Mouse (Mus musculus) urinary bladder, postnatal 36 days (tissue): ENCODE results near the gene Tmem258.
"Not testable (repeated sequence)": the region's sequence is repeated elsewhere in the genome, so short reads cannot be mapped to it uniquely, and the experiment has no call there.

Source experiments
- DNase-seq, 2 experiments: peaks; one replicate each; pipeline ENCODE4 v3.0.0; 2022; ENCODE audit warnings: low spot score in 2 of 2, mixed read lengths in 1 of 2

The Tmem258 gene

GRCm38 (mm10) chr19:10203848-10204615, at the start of gene Tmem258, which contains the start of gene Fen1:
Tmem258 (plus strand) TSS chr19:10204014.
Fen1 (minus strand) TSS chr19:10204169.
- peak; percentile 89 to 91 for DNase-seq

GRCm38 (mm10) chr19:10157725-10158124, 46.1 kb upstream of the Tmem258 start:
- no peak for DNase-seq

DNA sequence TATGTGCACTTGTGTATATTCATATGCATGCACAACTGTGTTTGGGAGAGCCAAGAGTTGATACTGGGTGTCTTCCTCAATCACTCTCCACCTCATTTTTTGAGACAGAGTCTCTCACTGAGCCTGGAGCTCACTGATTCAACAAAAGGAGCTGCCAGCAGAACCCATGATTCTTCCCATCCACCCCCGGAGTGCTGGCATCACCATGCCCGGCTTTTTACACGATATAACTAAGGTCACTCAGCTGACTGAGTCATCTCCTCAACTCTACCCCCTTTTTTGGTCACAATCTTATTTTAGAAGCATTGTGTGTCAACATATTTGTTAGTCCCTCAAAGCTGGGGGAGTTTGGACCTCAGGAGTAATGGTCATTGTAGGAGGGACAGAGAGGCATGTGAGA, 39.9 kb upstream of the Tmem258 start:
- DNase-seq: no peak

GRCm38 (mm10) chr19:10165928-10166327, 37.9 kb upstream of the Tmem258 start:
- DNase-seq: not testable (repeated sequence)

DNA sequence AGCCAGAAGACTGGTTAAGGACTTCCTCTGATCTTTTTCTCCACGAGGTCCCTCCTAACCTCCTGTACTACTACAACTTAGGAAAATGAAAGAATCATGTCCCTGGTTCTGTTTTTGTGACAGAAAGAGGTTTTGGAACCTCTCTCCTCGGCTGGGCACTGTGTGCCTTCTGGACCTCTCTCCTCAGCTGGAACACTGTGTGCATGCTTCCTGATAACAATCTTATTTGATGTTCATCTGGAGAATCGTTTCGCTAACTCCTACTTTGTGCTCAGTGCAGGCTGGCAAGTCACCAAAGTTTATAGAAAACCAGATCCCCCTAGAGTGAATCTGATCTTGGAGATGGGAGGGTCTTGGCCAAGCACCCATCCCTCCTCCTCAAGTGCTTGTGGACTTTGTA, 36.7 kb upstream of the Tmem258 start:
- no peak for DNase-seq

DNA sequence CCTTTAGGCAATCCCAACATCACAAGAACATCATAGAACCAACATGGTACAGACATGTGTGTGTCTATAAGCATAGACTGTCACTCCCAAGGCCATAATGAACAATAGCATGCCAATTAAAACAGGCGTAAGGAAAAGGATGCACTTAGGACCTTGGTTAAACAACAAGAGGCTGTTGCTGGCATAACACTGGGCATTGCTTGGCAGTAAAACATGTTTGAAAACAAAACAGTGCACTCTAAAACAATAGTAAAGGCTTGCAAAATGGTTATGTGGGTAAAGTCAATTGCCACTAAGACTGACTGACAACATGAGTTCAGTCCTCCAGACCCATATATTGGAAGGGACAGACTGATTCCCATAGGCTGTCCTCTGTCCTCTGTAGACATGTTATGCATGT, 35.9 kb upstream of the Tmem258 start:
- DNase-seq: no peak

GRCm38 (mm10) chr19:10168441-10168840, 35.4 kb upstream of the Tmem258 start:
- DNase-seq: no peak

- DNase-seq: no peak
Measured at GRCm38 (mm10) chr19:10169179-10169578, 34.6 kb upstream of the Tmem258 start.

- DNase-seq: not testable (repeated sequence)
Measured at GRCm38 (mm10) chr19:10169692-10170330, 34.0 kb upstream of the Tmem258 start.

- no peak for DNase-seq
Measured at GRCm38 (mm10) chr19:10170466-10170865, 33.3 kb upstream of the Tmem258 start.

- no peak for DNase-seq
Measured at GRCm38 (mm10) chr19:10171359-10171758, 32.5 kb upstream of the Tmem258 start.

- DNase-seq: no peak
Measured at GRCm38 (mm10) chr19:10171846-10172245, 32.0 kb upstream of the Tmem258 start.

DNA sequence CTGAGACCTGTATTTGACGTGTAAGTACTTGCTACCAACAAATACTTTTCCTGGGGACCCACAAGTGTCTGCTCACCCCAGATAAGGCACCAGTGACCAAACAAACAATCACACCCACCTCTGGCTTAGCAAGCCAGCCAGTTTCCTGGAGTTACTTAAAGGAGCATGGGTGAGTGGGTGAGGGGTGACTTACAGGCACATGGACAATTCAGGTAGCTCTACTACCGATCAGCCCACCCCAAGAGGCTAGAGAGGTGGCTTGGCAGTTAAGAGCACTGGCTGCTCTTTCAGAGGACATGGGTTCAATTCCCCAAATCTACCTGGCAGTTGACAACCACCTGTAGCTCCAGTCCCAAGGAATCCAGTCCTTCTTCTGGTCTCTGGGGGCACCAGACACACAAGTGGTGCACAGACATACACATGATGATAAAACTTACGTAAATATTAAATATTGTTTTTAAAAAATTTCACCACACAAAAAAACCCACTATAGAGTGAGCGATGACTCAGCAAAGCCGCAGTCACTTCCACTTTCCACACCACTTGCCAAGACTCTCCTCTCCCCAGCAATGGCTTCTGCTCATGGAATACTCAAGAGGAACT, 30.6 kb upstream of the Tmem258 start:
- peak in 1 of 2 experiments; percentile 43 for DNase-seq

DNA sequence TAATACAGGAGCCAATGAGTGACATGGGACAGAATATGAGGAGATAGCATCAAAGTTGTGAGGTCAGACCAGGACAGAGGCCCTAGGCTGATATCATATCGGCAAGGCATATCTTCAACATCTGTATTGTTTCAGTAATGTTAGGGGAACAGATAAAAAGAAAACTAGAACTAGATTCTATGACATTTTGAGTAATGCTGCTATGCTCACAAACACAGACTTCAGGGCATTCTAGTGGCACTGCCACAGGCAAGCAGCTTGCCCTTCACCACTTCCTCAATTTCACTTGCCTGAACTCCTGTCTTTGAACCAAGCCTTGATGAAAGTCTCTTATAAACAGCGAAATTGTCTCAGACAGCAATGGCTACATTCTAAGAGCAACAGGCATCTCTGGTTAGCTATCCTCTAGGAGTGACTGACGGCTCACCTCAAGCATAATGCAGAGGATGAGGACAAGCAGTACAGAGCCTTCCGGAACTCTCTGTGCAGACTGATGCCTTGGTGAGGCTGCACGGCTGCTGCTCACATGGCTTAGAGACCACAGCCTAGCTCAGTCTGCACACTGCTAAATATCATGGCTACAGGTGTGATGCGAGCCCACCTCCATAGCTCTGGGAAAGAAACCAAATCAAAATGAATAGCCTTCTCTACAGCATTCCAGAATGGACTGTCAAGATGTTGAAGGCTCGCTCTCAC, 29.8 kb upstream of the Tmem258 start:
- no peak for DNase-seq

GRCm38 (mm10) chr19:10174956-10175355, 28.9 kb upstream of the Tmem258 start:
- DNase-seq: no peak

- no peak for DNase-seq
Measured at GRCm38 (mm10) chr19:10176477-10176876, 27.3 kb upstream of the Tmem258 start.

DNA sequence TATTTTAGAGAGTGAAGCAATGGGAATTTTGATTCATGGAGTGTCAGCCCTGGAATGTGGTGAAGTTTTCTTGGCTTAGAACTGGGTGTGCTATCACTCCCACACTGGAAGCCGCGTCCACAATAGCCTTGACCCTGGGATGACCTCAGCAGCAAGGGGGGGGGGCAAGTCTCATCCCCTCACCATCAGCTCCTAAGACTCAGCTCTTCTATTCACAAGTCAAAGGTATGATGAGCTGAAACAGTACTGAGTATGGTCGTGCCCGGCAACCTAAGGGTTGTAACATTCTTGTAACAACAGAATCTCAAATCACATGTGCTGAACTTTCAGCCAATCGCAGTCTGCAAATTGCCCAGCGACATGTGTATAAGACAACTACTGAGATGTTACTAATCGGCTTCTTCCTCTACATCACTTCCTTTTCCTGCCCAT, 26.9 kb upstream of the Tmem258 start:
- no peak for DNase-seq

GRCm38 (mm10) chr19:10181225-10181624, 22.6 kb upstream of the Tmem258 start:
- no peak for DNase-seq

GRCm38 (mm10) chr19:10182142-10182541, 21.7 kb upstream of the Tmem258 start:
- no peak for DNase-seq

GRCm38 (mm10) chr19:10182670-10183298, 21.0 kb upstream of the Tmem258 start, which contains the start of gene Fads1:
Fads1 (plus strand) TSS chr19:10182888.
- DNase-seq: peak; percentile 79 to 90

GRCm38 (mm10) chr19:10183299-10183983, 20.4 kb upstream of the Tmem258 start:
- DNase-seq: peak; percentile 59 to 61
